Mouse (Mus musculus) heart, postnatal 0 days (tissue): ENCODE data around the gene Fam89b.

ENCODE experiments used
- CTCF ChIP-seq: IDR thresholded peaks from 2 replicates; pipeline ENCODE4 v1.5.1; 2016; ENCODE audit warnings: antibody characterized with exemption, control low read depth, low read depth
- EP300 ChIP-seq: IDR thresholded peaks from 2 replicates; pipeline ENCODE4 v1.6.1; 2016; ENCODE audit warnings: antibody characterized with exemption, low read depth

DNA sequence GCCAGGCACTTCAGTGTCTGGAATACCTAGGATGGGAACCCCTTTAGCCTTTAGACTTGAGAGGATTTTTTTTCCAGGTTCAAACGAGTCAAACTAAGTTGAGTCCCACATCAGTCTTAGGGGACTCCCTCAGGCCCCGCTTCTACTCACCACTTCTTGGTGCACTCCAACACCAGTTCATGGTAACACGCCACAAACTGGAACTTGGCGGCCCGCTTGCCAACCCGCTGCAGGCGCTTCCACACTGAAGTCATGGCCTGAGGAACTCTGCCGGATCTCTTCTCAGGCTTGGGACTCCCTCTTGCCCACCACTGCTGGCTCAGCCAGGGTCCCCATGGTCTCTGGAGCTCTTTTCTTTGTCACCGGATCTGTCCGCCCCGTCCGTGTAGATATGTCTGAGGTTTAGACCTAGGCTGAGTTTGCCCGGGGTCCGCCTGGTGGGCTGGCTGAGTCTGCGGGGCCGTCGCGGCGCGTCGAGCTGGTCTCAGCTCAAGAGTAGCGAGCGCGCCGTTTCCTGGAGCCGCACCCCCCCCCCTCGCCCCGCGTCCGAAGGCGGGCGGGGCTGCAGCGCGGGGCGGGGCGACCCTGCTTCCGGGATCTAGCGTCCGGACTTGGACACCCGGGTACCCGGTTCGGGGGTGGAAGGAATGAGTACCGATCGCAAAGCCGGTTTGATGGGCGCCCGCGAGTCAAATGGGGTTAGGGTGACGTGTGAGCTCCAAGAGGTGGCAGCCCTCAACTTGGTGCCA lies 3.5 kb downstream of the Fam89b start, which contains the start of gene Ehbp1l1:
- TF ChIP-seq CTCF (no peak), EP300 (no peak; the same call in 1 of the 2 replicates)
